Mouse (Mus musculus) kidney, adult 2 months (tissue): ENCODE measurements around the gene Mospd3. TPM values are rescaled to one million over a fixed set of nuclear protein-coding genes. Genes with fewer than 3 reads are reported as not detected.

Experiments
- DNase-seq: peaks from one replicate; pipeline ENCODE4 v3.0.0; 2021
- H3K27ac ChIP-seq: fragments of 200-500 bp; 2 replicates; pipeline ENCODE4 v1.5.1; 2012; ENCODE audit warnings: low read depth, low read length, control low read depth, inconsistent platforms; ENCODE audit not compliant: insufficient read depth
- H3K27me3 ChIP-seq: fragments of 200-500 bp; replicated peaks from 2 replicates; pipeline ENCODE4 v1.6.1; 2012; ENCODE audit warnings: mild to moderate bottlenecking, moderate library complexity, low read length, inconsistent platforms; ENCODE audit not compliant: control insufficient read depth, insufficient read depth
- H3K36me3 ChIP-seq: fragments of 200-500 bp; 2 replicates; pipeline ENCODE4 v1.6.1; 2012; ENCODE audit warnings: mild to moderate bottlenecking, moderate library complexity, low read length, inconsistent platforms; ENCODE audit not compliant: control insufficient read depth, insufficient read depth
- H3K4me1 ChIP-seq: fragments of 200-500 bp; 2 replicates; pipeline ENCODE4 v1.6.1; 2011; ENCODE audit warnings: low read length; ENCODE audit not compliant: control insufficient read depth, insufficient read depth
- H3K4me3 ChIP-seq: fragments of 200-500 bp; 2 replicates; pipeline ENCODE4 v1.5.1; 2011; ENCODE audit warnings: mild to moderate bottlenecking, low read depth, low read length, control low read depth; ENCODE audit not compliant: insufficient read depth
- CTCF ChIP-seq: fragments of 200-500 bp; conservative IDR thresholded peaks from 2 replicates; pipeline ENCODE4 v1.5.1; 2011; ENCODE audit warnings: low read depth, mild to moderate bottlenecking, control low read depth, low read length, moderate library complexity, mixed read lengths; ENCODE audit not compliant: insufficient read depth, insufficient read length
- POLR2A ChIP-seq: fragments of 200-500 bp; IDR thresholded peaks from one replicate; pipeline ENCODE4 v1.6.1; 2011; ENCODE audit warnings: low read depth, low read length, control low read depth
- WGBS: fragments of 180-500 bp; shearing (Covaris S2); methylation state at CpG from one replicate; pipeline ENCODE4 v1.1.7; 2018; 5-methylcytosine and 5-hydroxymethylcytosine counted together
- polyA plus RNA-seq: library from polyadenylated mRNA; depleted of rRNA; stranded (reverse); fragments of >200 nt; gene quantifications from 2 replicates; pipeline ENCODE4 v1.2.3, GENCODE M21; 2012

Gene Mospd3
- polyA plus RNA-seq, 1 experiment: 84.2 TPM

GRCm38 (mm10) chr5:137607860-137608653 is 7.2 kb upstream of the Mospd3 start:
- no peak overlapping the region for H3K4me3 ChIP-seq
- TF ChIP-seq POLR2A (no peak), CTCF (no peak)

GRCm38 (mm10) chr5:137601365-137601729 is 489 bp upstream of the Mospd3 start:
- TF ChIP-seq POLR2A (no peak), CTCF (no peak)
- peak overlapping the region; percentile 79 for H3K27ac ChIP-seq
- under 1% methylated on average over 22 of the region's 22 CpGs for WGBS
- no peak for DNase-seq
- peaks cover 11% of the 10 kb centered on the region; the same call in 1 of the 2 replicates for H3K4me1 ChIP-seq
- no peaks in the 10 kb centered on the region for H3K36me3 ChIP-seq
- no peaks in the 10 kb centered on the region for H3K27me3 ChIP-seq
- peak overlapping the region; percentile 62 for H3K4me3 ChIP-seq

More at GRCm38 (mm10) chr5:137607860-137608653, 7.2 kb upstream of the Mospd3 start:
- Histone ChIP-seq H3K27me3 (no peaks in the 10 kb centered on the region), H3K36me3 (no peaks in the 10 kb centered on the region), H3K4me1 (peaks cover 8% of the 10 kb centered on the region), H3K27ac (no peak overlapping the region)
- 49% methylated on average over 26 of the region's 26 CpGs for WGBS
- DNase-seq: no peak

- peaks cover 11% of the 10 kb centered on the region; the same call in 1 of the 2 replicates for H3K4me1 ChIP-seq
- 1% methylated on average over 18 of the region's 19 CpGs for WGBS
- TF ChIP-seq POLR2A (no peak), CTCF (no peak)
- DNase-seq: no peak
- H3K27ac ChIP-seq: peak overlapping the region; percentile 51; the same call in 1 of the 2 replicates
- no peaks in the 10 kb centered on the region for H3K36me3 ChIP-seq
- H3K4me3 ChIP-seq: peak overlapping the region; percentile 72
- H3K27me3 ChIP-seq: no peaks in the 10 kb centered on the region
Measured at GRCm38 (mm10) chr5:137600281-137600618, 608 bp downstream of the Mospd3 start.

- TF ChIP-seq CTCF: no peak
- TF ChIP-seq POLR2A: no peak
- no peak overlapping the region for H3K27ac ChIP-seq
- no peak for DNase-seq
- no peaks in the 10 kb centered on the region for H3K27me3 ChIP-seq
- H3K4me1 ChIP-seq: peaks cover 11% of the 10 kb centered on the region; the same call in 1 of the 2 replicates
- peak overlapping the region; percentile 72 for H3K4me3 ChIP-seq
- H3K36me3 ChIP-seq: no peaks in the 10 kb centered on the region
- 23% methylated on average over 9 of the region's 9 CpGs for WGBS
Measured at GRCm38 (mm10) chr5:137599600-137599999, 1.3 kb downstream of the Mospd3 start.

- Histone ChIP-seq H3K4me3 (no peak overlapping the region), H3K27ac (no peak overlapping the region), H3K4me1 (peaks cover 11% of the 10 kb centered on the region; the same call in 1 of the 2 replicates), H3K36me3 (no peaks in the 10 kb centered on the region), H3K27me3 (no peaks in the 10 kb centered on the region)
- no peak for TF ChIP-seq CTCF
- TF ChIP-seq POLR2A: no peak
- no peak for DNase-seq
- 76% methylated on average over 2 of the region's 2 CpGs for WGBS
Measured at GRCm38 (mm10) chr5:137598100-137598826, 2.6 kb downstream of the Mospd3 start.

GRCm38 (mm10) chr5:137597625-137598024 is 3.2 kb downstream of the Mospd3 start:
- DNase-seq: no peak
- peaks cover 9% of the 10 kb centered on the region; the same call in 1 of the 2 replicates for H3K4me1 ChIP-seq
- TF ChIP-seq CTCF (no peak), POLR2A (no peak)
- no peak overlapping the region for H3K4me3 ChIP-seq
- H3K27me3 ChIP-seq: no peaks in the 10 kb centered on the region
- H3K27ac ChIP-seq: no peak overlapping the region
- WGBS: 91% methylated on average over 6 of the region's 6 CpGs
- H3K36me3 ChIP-seq: no peaks in the 10 kb centered on the region
